ENCODE assay signal across 8 mouse cellular contexts in genomic region chr14:24578535-24579111, GRCm38 (mm10).
DNase-seq lines count a peak whose midpoint lies in the region; ATAC-seq and TF ChIP-seq lines count a peak whose summit lies in the region.

No protein-coding gene starts in this region.

- H3K4me1 ChIP-seq in embryonic facial prominence, embryonic 13.5 days: peaks cover 15% of the 10 kb centered on the region
- H3K4me1 ChIP-seq in heart, adult 2 months (ENCODE audit: control insufficient read depth, insufficient read depth, low read length): peaks cover 10% of the 10 kb centered on the region
- peaks cover 4% of the 10 kb centered on the region; the same call in 1 of the 2 replicates for H3K4me1 ChIP-seq in lung, embryonic 16.5 days (replicated peaks; ENCODE audit: control insufficient read depth, insufficient read depth, low read length)

- no peak overlapping the region for H3K4me3 ChIP-seq in embryonic facial prominence, embryonic 13.5 days
- no peak overlapping the region for H3K4me3 ChIP-seq in heart, adult 2 months
- H3K4me3 ChIP-seq in lung, embryonic 16.5 days (ENCODE audit: low read length): no peak overlapping the region

- no peak overlapping the region for H3K9ac ChIP-seq in embryonic facial prominence, embryonic 13.5 days
- H3K9ac ChIP-seq in heart, adult 2 months (ENCODE audit: low read depth, low read length): no peak overlapping the region
- H3K9ac ChIP-seq in lung, embryonic 16.5 days (ENCODE audit: low read length): no peak overlapping the region

- intact Hi-C loops in heart, adult 2 months (cut with DNase I): loop anchor here (5.0 kb wide), 1 partner anchor 59 kb away; no protein-coding TSS in a partner anchor

- TF ChIP-seq EP300 in heart, adult 2 months (IDR thresholded peaks at IDR 0.05; ENCODE audit: insufficient read depth, low read depth, low read length): peak; percentile 72

- DNase-seq in brain, embryonic 18.5 days (ENCODE audit: low read depth, low spot score): peak; percentile 85
- DNase-seq in heart, adult 2 months: peak; percentile 74 to 82
- DNase-seq in layer of hippocampus, adult 11-12 months (ENCODE audit: low spot score): peak; percentile 92
- peak; percentile 93 for DNase-seq in right cerebral cortex, adult 18-20 months
- DNase-seq in thymus, postnatal 0 days (ENCODE audit: low spot score): no peak

- no peak overlapping the region for H3K4me2 ChIP-seq in embryonic facial prominence, embryonic 13.5 days
- H3K4me2 ChIP-seq in lung, embryonic 16.5 days (ENCODE audit: low read depth, low read length): no peak overlapping the region

- H3K9me3 ChIP-seq in embryonic facial prominence, embryonic 13.5 days: no peaks in the 10 kb centered on the region
- no peaks in the 10 kb centered on the region for H3K9me3 ChIP-seq in lung, embryonic 16.5 days (ENCODE audit: control insufficient read depth, low read length)

- peak overlapping the region; percentile 58 for H3K27ac ChIP-seq in embryonic facial prominence, embryonic 13.5 days
- H3K27ac ChIP-seq in heart, adult 2 months: peak overlapping the region; percentile 67
- no peak overlapping the region for H3K27ac ChIP-seq in lung, embryonic 16.5 days (ENCODE audit: low read length)

- no peaks in the 10 kb centered on the region for H3K27me3 ChIP-seq in embryonic facial prominence, embryonic 13.5 days
- H3K27me3 ChIP-seq in heart, adult 2 months (ENCODE audit: control insufficient read depth, insufficient read depth, low read length): no peaks in the 10 kb centered on the region
- H3K27me3 ChIP-seq in lung, embryonic 16.5 days (ENCODE audit: control insufficient read depth, insufficient read depth, low read depth, low read length): no peaks in the 10 kb centered on the region

- TF ChIP-seq POLR2A in heart, adult 2 months (IDR thresholded peaks at IDR 0.05; ENCODE audit: insufficient read depth, low read depth, low read length): no peak

- H3K79me2 ChIP-seq in heart, adult 2 months (replicated peaks; ENCODE audit: control insufficient read depth, insufficient read depth, low read length): no peaks in the 10 kb centered on the region

- TF ChIP-seq CTCF in heart, adult 2 months (IDR thresholded peaks at IDR 0.05): no peak

- 27% methylated on average over 7 of the region's 7 CpGs for WGBS in embryonic facial prominence, embryonic 13.5 days
- WGBS in heart, adult 2 months: 19% methylated on average over 7 of the region's 7 CpGs
- WGBS in lung, embryonic 16.5 days: 38% methylated on average over 7 of the region's 7 CpGs

- peak; percentile 69 for ATAC-seq in embryonic facial prominence, embryonic 13.5 days (ENCODE audit: insufficient number of reproducible peaks, insufficient read depth, low FRiP score, low TSS enrichment, low read depth)
- ATAC-seq in lung, embryonic 16.5 days (ENCODE audit: low read depth): peak; percentile 62
- ATAC-seq in activated CD4-positive, CD25-positive, alpha-beta regulatory T cell, adult 4 months: no peak

- no peaks in the 10 kb centered on the region for H3K36me3 ChIP-seq in embryonic facial prominence, embryonic 13.5 days
- no peaks in the 10 kb centered on the region for H3K36me3 ChIP-seq in heart, adult 2 months (ENCODE audit: control insufficient read depth, insufficient read depth, low read length)
- H3K36me3 ChIP-seq in lung, embryonic 16.5 days (ENCODE audit: control insufficient read depth, insufficient read depth, low read length): no peaks in the 10 kb centered on the region
